Mouse (Mus musculus): ENCODE measurements around the gene Klk1. TPM values are rescaled to one million over a fixed set of nuclear protein-coding genes. Genes with fewer than 3 reads are reported as not detected.

Gene Klk1
- polyA plus RNA-seq (2015; fragmentation: Illumina TruSeq; extraction: RNeasy Lipid Tissue Mini Kit (QIAGEN cat#74804); ENCODE audit: insufficient read depth, low read depth, low replicate concordance) = 6,154 TPM

GRCm38 (mm10) chr7:44225076-44225475, at the start of gene Klk1:
Klk1 (plus strand) TSS chr7:44225360.

GRCm38 (mm10) chr7:44187936-44188335, 37.2 kb upstream of the Klk1 start, which contains the start of gene Klk1b24:
Klk1b24 (plus strand) TSS chr7:44188236.

GRCm38 (mm10) chr7:44197891-44198290, 27.3 kb upstream of the Klk1 start, which contains the start of gene Klk1b3:
Klk1b3 (plus strand) TSS chr7:44198191.

GRCm38 (mm10) chr7:44207135-44207534, 18.0 kb upstream of the Klk1 start, which contains the start of gene Klk1b4:
Klk1b4 (plus strand) TSS chr7:44207435.

GRCm38 (mm10) chr7:44215645-44216044, 9.5 kb upstream of the Klk1 start, which contains the start of gene Klk1b5:
Klk1b5 (plus strand) TSS chr7:44215945.

GRCm38 (mm10) chr7:44235909-44236308, 10.7 kb downstream of the Klk1 start, which contains the start of gene Gm36864:
Gm36864 (plus strand) TSS chr7:44236177.

GRCm38 (mm10) chr7:44246055-44246983, 21.2 kb downstream of the Klk1 start, which contains the start of the genes 1700028J19Rik and 2410002F23Rik:
1700028J19Rik (minus strand) TSS chr7:44246695.
2410002F23Rik (plus strand) TSS chr7:44246722.

GRCm38 (mm10) chr7:44257278-44257677, 32.1 kb downstream of the Klk1 start, which contains the start of gene Acp4:
Acp4 (minus strand) TSS chr7:44257378.

GRCm38 (mm10) chr7:44261147-44261546, 36.0 kb downstream of the Klk1 start, which contains the start of gene Gm15517:
Gm15517 (plus strand) TSS chr7:44261447.

Other genes with a start within 250 kb of the Klk1 start
- not detected for gene Klk1b9, start 249.3 kb upstream of the Klk1 start, polyA plus RNA-seq (2015; fragmentation: Illumina TruSeq; extraction: RNeasy Lipid Tissue Mini Kit (QIAGEN cat#74804); ENCODE audit: insufficient read depth, low read depth, low replicate concordance)
- gene Klk1b11, start 229.5 kb upstream of the Klk1 start, polyA plus RNA-seq (2015; fragmentation: Illumina TruSeq; extraction: RNeasy Lipid Tissue Mini Kit (QIAGEN cat#74804); ENCODE audit: insufficient read depth, low read depth, low replicate concordance) = 4.9 TPM
- gene Klk1b26, start 213.2 kb upstream of the Klk1 start, polyA plus RNA-seq (2015; fragmentation: Illumina TruSeq; extraction: RNeasy Lipid Tissue Mini Kit (QIAGEN cat#74804); ENCODE audit: insufficient read depth, low read depth, low replicate concordance) = 1.6 TPM
- gene Klk1b27, start 173.1 kb upstream of the Klk1 start, polyA plus RNA-seq (2015; fragmentation: Illumina TruSeq; extraction: RNeasy Lipid Tissue Mini Kit (QIAGEN cat#74804); ENCODE audit: insufficient read depth, low read depth, low replicate concordance) = 1.0 TPM
- not detected for gene Klk1b21, start 123.0 kb upstream of the Klk1 start, polyA plus RNA-seq (2015; fragmentation: Illumina TruSeq; extraction: RNeasy Lipid Tissue Mini Kit (QIAGEN cat#74804); ENCODE audit: insufficient read depth, low read depth, low replicate concordance)
- not detected for gene Klk1b22, start 112.7 kb upstream of the Klk1 start, polyA plus RNA-seq (2015; fragmentation: Illumina TruSeq; extraction: RNeasy Lipid Tissue Mini Kit (QIAGEN cat#74804); ENCODE audit: insufficient read depth, low read depth, low replicate concordance)
- not detected for gene Klk1b16, start 88.6 kb upstream of the Klk1 start, polyA plus RNA-seq (2015; fragmentation: Illumina TruSeq; extraction: RNeasy Lipid Tissue Mini Kit (QIAGEN cat#74804); ENCODE audit: insufficient read depth, low read depth, low replicate concordance)
- 8.0 TPM for gene Klk1b24, start 37.1 kb upstream of the Klk1 start, polyA plus RNA-seq (2015; fragmentation: Illumina TruSeq; extraction: RNeasy Lipid Tissue Mini Kit (QIAGEN cat#74804); ENCODE audit: insufficient read depth, low read depth, low replicate concordance)
- gene Klk1b3, start 27.2 kb upstream of the Klk1 start, polyA plus RNA-seq (2015; fragmentation: Illumina TruSeq; extraction: RNeasy Lipid Tissue Mini Kit (QIAGEN cat#74804); ENCODE audit: insufficient read depth, low read depth, low replicate concordance) = 12.3 TPM
- 12.1 TPM for gene Klk1b4, start 17.9 kb upstream of the Klk1 start, polyA plus RNA-seq (2015; fragmentation: Illumina TruSeq; extraction: RNeasy Lipid Tissue Mini Kit (QIAGEN cat#74804); ENCODE audit: insufficient read depth, low read depth, low replicate concordance)
- gene Klk1b5, start 9.4 kb upstream of the Klk1 start, polyA plus RNA-seq (2015; fragmentation: Illumina TruSeq; extraction: RNeasy Lipid Tissue Mini Kit (QIAGEN cat#74804); ENCODE audit: insufficient read depth, low read depth, low replicate concordance) = 50.2 TPM
- not detected for gene Gm36864, start 10.8 kb downstream of the Klk1 start, polyA plus RNA-seq (2015; fragmentation: Illumina TruSeq; extraction: RNeasy Lipid Tissue Mini Kit (QIAGEN cat#74804); ENCODE audit: insufficient read depth, low read depth, low replicate concordance)
- 0.65 TPM for gene 1700028J19Rik, start 21.3 kb downstream of the Klk1 start, polyA plus RNA-seq (2015; fragmentation: Illumina TruSeq; extraction: RNeasy Lipid Tissue Mini Kit (QIAGEN cat#74804); ENCODE audit: insufficient read depth, low read depth, low replicate concordance)
- 32.6 TPM for gene 2410002F23Rik, start 21.4 kb downstream of the Klk1 start, polyA plus RNA-seq (2015; fragmentation: Illumina TruSeq; extraction: RNeasy Lipid Tissue Mini Kit (QIAGEN cat#74804); ENCODE audit: insufficient read depth, low read depth, low replicate concordance)
- gene Acp4, start 32.0 kb downstream of the Klk1 start, polyA plus RNA-seq (2015; fragmentation: Illumina TruSeq; extraction: RNeasy Lipid Tissue Mini Kit (QIAGEN cat#74804); ENCODE audit: insufficient read depth, low read depth, low replicate concordance) = not detected
- gene Gm15517, start 36.1 kb downstream of the Klk1 start, polyA plus RNA-seq (2015; fragmentation: Illumina TruSeq; extraction: RNeasy Lipid Tissue Mini Kit (QIAGEN cat#74804); ENCODE audit: insufficient read depth, low read depth, low replicate concordance) = not detected
- 2.9 TPM for gene Clec11a, start 81.5 kb downstream of the Klk1 start, polyA plus RNA-seq (2015; fragmentation: Illumina TruSeq; extraction: RNeasy Lipid Tissue Mini Kit (QIAGEN cat#74804); ENCODE audit: insufficient read depth, low read depth, low replicate concordance)
- gene Shank1, start 84.9 kb downstream of the Klk1 start, polyA plus RNA-seq (2015; fragmentation: Illumina TruSeq; extraction: RNeasy Lipid Tissue Mini Kit (QIAGEN cat#74804); ENCODE audit: insufficient read depth, low read depth, low replicate concordance) = 9.9 TPM
- 4.6 TPM for gene Syt3, start 158.7 kb downstream of the Klk1 start, polyA plus RNA-seq (2015; fragmentation: Illumina TruSeq; extraction: RNeasy Lipid Tissue Mini Kit (QIAGEN cat#74804); ENCODE audit: insufficient read depth, low read depth, low replicate concordance)
- not detected for gene 1700008O03Rik, start 160.5 kb downstream of the Klk1 start, polyA plus RNA-seq (2015; fragmentation: Illumina TruSeq; extraction: RNeasy Lipid Tissue Mini Kit (QIAGEN cat#74804); ENCODE audit: insufficient read depth, low read depth, low replicate concordance)
- not detected for gene Lrrc4b, start 203.7 kb downstream of the Klk1 start, polyA plus RNA-seq (2015; fragmentation: Illumina TruSeq; extraction: RNeasy Lipid Tissue Mini Kit (QIAGEN cat#74804); ENCODE audit: insufficient read depth, low read depth, low replicate concordance)
- gene Aspdh, start 240.0 kb downstream of the Klk1 start, polyA plus RNA-seq (2015; fragmentation: Illumina TruSeq; extraction: RNeasy Lipid Tissue Mini Kit (QIAGEN cat#74804); ENCODE audit: insufficient read depth, low read depth, low replicate concordance) = not detected
- gene Josd2, start 242.6 kb downstream of the Klk1 start, polyA plus RNA-seq (2015; fragmentation: Illumina TruSeq; extraction: RNeasy Lipid Tissue Mini Kit (QIAGEN cat#74804); ENCODE audit: insufficient read depth, low read depth, low replicate concordance) = 38.2 TPM